Mouse (Mus musculus): ENCODE measurements around the gene Gjd2. TPM values are rescaled to one million over a fixed set of nuclear protein-coding genes. Genes with fewer than 3 reads are reported as not detected.
A peak's percentile ranks its signal among the peaks of the same experiment; 100 is the strongest.

Gjd2 gene
- 10 to 100 TPM; 19.4 to 23.5 TPM for total RNA-seq (2021)

DNA sequence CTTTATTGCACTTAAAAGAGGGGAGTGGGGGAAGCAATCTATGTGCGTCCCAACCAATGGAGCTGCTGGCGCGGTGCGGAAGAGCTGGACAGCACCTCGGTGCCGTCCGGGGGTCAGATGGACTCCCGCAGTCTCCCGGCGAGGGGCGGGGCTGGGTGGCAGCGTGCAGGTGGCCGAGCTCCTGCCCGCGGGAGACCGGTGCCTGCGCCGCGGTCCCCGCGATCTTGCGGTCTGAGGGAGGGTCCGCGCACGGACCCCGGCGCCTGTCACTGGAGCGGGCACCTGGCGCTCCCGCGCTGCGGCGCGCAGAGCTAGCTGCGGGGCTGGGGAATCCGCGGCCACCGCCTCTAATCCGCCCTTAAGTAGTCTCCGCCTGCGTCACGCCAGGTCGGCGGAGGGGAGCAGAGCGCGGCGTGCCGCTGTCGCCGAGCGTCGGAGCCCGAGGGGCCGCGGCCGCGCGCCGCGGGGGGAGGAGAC is at the start of gene Gjd2:
Gene Gjd2, minus strand, starts transcription at position 325 of the 477 bp plus-strand sequence.
- intact Hi-C loops (cut with DNase I): no loop called here
- DNase-seq: peak; percentile 36

GRCm38 (mm10) chr2:114060071-114060591 is 46.7 kb upstream of the Gjd2 start:
- intact Hi-C loops (cut with DNase I): no loop called here

GRCm38 (mm10) chr2:114059608-114060007 is 46.2 kb upstream of the Gjd2 start:
- intact Hi-C loops (cut with DNase I): no loop called here
- no peak for DNase-seq

More at GRCm38 (mm10) chr2:114060071-114060591, 46.7 kb upstream of the Gjd2 start:
- DNase-seq: no peak

GRCm38 (mm10) chr2:114058226-114058796 is 44.9 kb upstream of the Gjd2 start:
- intact Hi-C loops (cut with DNase I): no loop called here
- no peak for DNase-seq

DNA sequence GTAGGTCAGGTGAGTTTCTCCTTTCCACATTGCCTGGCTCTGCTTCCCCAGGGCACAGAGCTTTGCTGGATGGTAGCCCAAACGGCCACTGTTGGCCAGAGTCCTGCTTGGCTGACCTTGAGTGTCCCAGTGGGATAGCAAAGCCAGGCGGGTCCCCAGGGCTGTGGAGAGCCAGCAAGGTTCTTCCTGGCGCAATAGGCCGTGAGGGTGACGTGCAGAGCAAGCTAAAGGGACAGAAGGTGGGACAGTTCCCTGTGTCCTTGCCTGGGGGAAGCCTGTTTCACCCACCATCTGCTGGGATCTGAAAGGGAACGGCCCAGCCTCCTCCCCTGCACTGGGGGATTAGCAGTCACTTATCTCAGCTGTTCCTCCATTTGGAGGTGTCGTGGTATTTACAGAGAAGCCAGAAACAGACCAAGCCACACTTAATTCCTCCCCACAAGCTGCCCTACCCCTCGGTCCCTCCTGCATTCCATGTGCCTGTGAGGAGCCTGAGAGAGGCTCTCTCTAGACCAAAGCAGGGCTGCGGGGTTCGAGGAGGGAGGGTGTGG is 44.0 kb upstream of the Gjd2 start:
- intact Hi-C loops (cut with DNase I): no loop called here

GRCm38 (mm10) chr2:114054129-114054528 is 40.7 kb upstream of the Gjd2 start:
- intact Hi-C loops (cut with DNase I): no loop called here

More for the DNA sequence above, 44.0 kb upstream of the Gjd2 start:
- peak; percentile 63 for DNase-seq

DNA sequence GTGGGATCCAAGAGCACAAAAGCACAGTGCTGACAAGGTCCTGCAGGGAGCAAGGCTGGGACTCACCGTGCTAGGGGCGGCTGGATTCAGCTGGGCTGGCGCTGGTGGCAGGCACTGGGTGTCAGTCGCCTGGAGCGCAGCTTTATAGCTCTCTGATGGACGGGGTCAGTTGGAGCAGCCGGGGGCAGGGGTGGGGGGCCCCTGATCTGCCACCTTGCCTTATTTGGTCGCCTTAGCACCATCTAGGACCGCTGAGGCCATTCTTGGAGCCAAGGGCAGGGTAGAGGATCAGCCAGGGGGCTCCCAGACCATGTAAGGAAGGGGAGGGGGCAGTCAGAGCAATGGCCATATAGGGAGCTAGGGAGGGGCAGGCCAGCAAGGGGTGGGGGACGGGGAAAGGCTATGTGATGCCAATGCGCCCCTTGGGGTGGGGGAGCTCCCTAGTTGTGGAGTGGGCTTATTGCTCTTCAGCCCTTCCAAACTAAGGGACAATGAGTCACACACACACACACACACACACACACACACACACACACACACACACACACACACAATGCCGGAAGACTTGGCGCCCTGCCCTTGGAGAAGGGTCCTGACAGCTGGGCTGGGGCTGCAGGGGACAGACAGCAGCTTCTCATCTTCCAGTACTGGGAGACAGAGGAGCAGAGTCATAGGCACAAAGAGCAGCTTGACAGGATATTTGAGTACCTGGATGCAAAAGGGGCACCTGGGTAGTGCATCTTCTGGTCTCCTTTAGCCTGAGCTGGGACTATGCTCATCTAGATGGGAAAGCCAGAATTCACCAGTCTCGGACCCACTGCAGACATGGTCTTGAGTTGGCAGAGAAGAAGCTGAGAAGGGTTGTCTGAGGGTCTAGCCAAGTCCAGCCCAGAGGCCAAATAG is 39.5 kb upstream of the Gjd2 start, which contains the start of gene Actc1:
Gene Actc1, minus strand, starts transcription at position 853 of the 903 bp plus-strand sequence.
- intact Hi-C loops (cut with DNase I): no loop called here
- peak; percentile 63 for DNase-seq

More at GRCm38 (mm10) chr2:114054129-114054528, 40.7 kb upstream of the Gjd2 start:
- DNase-seq: no peak

DNA sequence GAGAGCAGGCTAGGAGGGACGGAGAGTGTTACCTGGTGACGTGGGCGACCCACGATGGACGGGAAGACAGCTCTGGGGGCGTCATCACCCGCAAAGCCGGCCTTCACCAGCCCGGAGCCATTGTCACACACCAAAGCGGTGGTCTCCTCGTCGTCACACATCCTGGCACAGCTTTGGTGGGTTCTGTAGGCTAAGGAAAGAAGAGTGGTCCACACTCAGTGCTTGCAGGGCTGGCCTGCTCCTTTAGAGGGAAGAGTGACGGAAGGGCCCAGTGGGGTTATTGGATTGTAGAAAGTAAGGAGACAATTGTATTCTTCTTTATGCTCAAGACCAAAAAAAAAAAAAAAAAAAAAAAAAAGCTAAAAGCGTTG is 38.4 kb upstream of the Gjd2 start:
- DNase-seq: no peak
- intact Hi-C loops (cut with DNase I): no loop called here

- no peak for DNase-seq
- intact Hi-C loops (cut with DNase I): no loop called here
Measured at GRCm38 (mm10) chr2:114051111-114051870, 37.9 kb upstream of the Gjd2 start.

DNA sequence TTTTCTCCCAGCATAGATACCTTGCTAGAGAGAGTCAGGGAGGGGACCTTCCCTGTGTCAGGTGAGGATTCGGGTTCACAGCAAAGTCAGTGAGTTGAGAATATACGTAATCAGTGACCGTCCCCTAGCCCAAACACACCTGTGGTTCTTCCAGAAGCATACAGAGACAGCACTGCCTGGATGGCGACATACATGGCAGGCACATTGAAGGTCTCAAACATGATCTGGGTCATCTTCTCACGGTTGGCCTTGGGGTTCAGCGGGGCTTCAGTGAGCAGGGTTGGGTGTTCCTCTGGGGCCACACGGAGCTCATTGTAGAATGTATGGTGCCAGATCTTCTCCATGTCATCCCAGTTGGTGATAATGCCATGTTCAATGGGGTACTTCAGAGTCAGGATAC is 36.7 kb upstream of the Gjd2 start:
- DNase-seq: no peak
- intact Hi-C loops (cut with DNase I): no loop called here

DNA sequence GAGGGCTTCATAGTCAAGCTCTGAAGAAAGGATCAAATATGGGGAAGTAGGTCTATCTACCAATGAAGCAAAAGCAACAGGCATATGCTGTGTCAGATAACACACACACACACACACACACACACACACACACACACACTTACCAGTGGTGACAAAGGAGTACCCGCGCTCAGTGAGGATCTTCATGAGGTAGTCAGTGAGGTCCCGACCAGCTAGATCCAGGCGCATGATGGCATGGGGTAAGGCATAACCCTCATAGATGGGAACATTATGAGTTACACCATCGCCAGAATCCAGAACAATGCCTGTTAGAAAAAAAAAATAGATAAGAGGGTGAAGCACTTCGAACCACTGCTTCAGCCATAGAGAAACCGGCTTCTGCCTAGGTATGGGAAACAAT is 36.0 kb upstream of the Gjd2 start:
- intact Hi-C loops (cut with DNase I): no loop called here
- no peak for DNase-seq

DNA sequence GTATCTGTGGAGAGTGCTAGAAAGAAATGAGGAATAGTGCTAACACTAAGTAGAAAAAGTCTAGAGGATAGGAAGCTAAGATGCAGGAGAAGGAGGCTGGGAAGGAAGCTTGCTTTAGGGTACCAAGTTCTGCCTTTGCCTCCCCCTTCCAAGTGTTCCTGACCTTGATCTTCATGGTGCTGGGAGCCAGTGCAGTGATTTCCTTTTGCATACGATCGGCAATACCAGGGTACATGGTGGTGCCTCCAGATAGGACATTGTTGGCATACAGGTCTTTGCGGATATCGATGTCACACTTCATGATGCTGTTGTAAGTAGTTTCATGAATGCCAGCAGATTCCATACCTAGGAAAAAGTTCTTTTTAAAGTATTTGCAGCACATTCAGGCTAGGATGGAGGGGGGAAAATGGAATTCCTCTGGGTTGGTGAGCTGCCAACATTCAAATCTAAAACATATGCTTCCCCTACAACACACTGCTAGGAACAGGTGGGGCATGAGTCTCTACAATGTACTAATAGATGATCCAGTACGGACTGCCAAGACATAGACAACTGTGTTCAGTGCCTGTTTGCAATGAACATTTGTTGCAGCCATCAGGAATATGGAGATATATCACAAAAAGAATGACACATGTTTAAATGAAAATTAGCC is 34.7 kb upstream of the Gjd2 start:
- no peak for DNase-seq
- intact Hi-C loops (cut with DNase I): no loop called here

GRCm38 (mm10) chr2:114046151-114046664 is 32.8 kb upstream of the Gjd2 start:
- intact Hi-C loops (cut with DNase I): no loop called here
- DNase-seq: no peak

GRCm38 (mm10) chr2:114037926-114038325 is 24.5 kb upstream of the Gjd2 start:
- intact Hi-C loops (cut with DNase I): no loop called here
- DNase-seq: no peak

DNA sequence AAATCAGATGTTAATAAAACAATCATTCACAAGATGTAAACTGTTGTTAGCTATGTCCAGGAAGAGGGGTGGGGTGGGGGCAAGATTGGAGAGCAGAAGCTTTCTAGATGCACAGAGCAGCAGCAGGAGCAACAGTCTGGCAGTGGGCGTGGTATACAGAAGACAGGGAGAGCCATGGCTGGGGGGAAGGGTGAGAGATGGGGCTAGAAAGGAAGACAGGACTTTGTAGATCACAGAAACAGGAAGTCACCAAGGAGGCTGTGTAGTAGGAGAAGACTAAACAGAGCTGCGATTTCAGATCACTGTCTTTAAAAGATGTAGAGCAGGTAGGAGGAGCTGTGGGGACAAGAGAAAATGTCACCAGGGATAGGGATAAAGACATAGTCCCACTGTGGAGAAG is 18.8 kb upstream of the Gjd2 start:
- DNase-seq: no peak
- intact Hi-C loops (cut with DNase I): no loop called here

DNA sequence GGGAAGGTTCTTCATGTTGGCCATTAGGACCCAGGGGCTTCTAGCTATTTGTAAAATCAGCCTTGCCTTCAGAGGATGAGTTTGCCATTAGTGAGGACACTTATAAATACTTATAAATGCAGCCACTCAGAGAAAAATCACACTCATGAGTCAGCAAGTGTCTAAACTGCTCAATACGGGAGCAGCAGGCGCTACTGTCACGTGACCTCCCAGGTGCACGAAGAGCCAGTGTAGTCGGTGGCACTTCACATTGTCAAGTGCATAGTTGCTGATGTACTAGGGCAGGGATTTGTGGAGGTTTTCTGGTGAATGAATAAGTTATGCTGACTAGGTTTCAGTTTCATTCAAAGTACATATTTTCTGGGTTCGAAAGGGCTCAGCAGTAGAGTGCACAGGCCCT is 10.0 kb upstream of the Gjd2 start:
- no peak for DNase-seq
- intact Hi-C loops (cut with DNase I): no loop called here

DNA sequence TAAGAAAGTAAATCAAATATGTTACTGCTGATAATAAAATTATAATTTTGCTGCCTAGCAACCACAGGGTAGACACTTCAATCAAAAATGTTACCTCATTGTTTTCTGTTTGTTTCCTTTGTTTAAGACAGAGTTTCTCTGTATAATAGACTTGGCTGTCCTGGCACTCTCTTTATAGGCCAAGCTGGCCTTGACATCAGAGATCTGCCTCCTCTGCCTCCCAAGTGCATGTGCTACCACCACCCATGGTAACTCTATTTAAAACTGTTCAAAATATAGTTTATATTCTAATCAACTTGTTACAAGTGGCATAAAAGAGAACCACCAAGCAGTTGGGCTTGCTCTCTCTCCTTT is 6.8 kb upstream of the Gjd2 start:
- intact Hi-C loops (cut with DNase I): no loop called here
- no peak for DNase-seq

GRCm38 (mm10) chr2:114019474-114020209 is 6.2 kb upstream of the Gjd2 start:
- DNase-seq: no peak
- intact Hi-C loops (cut with DNase I): no loop called here

DNA sequence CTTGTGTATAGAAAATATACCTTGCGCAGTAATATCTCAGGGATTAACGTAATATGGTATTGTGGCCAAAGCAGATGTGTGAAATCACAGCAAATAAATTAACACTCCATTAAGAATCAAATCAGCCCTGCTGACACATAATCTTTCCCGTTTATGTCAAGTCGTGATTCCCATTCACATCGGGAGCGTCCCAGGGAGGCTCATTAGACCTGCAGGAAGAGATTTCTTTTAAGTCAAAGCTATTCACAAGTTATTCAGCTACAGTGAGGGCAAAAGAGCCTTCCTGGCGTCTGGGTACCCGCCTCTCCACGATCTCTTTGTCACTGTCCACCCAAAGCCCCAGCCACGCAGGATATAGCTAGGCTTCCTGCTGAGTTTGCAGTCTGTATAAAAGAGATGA is 4.7 kb upstream of the Gjd2 start:
- DNase-seq: no peak
- intact Hi-C loops (cut with DNase I): no loop called here
